Mouse (Mus musculus): ENCODE results near the gene Ahdc1.

Gene Ahdc1

DNA sequence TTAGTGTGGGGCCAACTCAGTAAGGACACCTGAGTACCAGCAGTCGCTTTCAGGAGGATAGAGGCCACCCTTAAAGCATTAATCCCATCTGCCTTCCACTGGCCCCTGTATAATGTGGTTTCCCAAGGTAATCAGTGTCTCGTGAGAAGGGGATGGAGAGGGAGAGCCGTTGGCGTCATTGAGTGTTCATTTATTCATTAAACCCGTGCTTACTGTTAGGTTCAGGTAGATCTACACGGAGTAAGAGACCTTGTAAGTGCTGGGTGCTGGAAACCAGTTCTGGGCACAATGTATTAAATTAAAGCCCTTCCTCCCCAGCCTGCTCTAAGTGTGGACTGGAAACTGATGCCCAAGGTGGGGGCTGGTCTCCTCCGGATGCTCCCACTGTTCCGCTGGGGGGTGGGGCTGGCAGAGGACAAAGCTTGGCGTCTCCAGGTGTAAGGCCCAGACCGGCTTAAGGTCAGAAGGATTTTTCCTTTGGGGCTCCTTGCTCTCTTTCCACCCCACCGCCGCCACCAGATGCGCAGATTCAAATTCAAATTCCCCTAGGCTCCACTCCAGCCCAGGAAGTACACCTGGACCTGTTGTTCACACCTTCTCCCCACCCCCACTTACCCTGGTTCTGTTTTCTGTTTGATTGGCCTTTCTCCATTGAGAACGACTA lies 29.3 kb downstream of the Ahdc1 start:
- DNase-seq: no peak

DNA sequence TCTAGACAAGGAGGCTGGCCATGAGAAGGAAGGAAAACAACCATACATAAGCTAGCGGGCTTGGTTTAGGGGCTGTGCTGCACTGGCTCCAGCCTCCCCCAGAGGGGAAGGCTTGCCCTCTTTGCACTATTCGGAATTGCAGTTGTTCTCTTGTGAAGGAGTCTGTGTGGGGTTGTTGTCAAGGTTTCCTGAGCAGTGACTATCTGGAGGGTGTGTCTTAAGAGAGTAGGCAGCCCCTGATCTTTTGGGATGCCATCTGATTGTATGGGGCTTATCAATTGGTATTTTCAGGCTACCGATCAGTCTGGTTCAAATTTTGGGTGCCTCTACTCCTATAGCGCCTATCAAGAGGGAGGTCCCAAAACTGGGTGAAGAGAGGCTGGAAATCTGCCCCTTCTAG lies 31.2 kb downstream of the Ahdc1 start:
- no peak for DNase-seq

DNA sequence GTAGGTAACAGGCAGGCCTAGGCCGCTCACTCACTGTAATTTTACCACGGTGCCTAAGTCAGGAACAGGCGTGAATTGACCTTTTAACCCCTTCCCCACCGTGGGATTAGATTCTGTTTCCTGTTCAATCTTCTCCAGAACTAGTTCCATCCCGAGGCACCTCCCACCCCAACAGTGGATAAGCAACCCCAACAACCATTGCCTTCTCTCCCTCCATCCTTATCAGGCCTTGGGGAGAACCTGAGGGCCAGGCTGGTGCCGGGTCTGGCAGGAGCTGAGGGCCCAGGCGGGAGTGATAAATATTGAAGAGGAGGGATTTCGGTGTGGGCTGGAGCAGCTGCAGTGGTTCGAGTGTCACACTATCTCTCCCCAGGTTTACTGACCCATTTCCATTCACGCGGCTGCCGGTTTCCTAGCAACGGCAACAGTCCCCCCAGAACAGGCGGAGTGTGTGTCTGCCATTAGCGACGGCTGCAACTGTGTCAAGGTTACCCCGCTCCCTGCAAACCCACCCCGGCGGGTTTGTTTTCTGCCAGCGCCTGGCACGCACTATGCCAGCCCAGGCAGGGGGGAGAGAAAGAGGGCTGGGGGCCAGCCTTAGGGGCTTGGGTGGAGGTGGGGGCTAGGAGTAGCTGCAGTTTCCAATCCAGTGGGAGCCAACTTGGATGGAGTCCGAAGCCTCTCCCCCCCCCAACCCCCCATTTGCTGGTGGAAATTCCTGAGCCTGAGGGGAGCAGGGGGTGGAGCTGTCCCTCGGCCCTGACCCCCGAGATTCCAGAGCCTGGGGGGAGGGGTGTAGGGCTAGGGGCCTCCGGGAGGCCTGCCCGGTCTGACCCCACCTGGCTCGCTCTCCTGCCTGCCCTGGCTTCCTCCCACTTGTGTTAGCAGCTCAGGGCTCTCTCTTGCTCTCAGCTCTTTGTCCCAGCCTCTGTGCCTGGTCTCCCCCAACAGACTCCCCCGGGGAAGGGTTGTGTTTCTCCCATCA lies 31.9 kb downstream of the Ahdc1 start:
- DNase-seq: no peak

DNA sequence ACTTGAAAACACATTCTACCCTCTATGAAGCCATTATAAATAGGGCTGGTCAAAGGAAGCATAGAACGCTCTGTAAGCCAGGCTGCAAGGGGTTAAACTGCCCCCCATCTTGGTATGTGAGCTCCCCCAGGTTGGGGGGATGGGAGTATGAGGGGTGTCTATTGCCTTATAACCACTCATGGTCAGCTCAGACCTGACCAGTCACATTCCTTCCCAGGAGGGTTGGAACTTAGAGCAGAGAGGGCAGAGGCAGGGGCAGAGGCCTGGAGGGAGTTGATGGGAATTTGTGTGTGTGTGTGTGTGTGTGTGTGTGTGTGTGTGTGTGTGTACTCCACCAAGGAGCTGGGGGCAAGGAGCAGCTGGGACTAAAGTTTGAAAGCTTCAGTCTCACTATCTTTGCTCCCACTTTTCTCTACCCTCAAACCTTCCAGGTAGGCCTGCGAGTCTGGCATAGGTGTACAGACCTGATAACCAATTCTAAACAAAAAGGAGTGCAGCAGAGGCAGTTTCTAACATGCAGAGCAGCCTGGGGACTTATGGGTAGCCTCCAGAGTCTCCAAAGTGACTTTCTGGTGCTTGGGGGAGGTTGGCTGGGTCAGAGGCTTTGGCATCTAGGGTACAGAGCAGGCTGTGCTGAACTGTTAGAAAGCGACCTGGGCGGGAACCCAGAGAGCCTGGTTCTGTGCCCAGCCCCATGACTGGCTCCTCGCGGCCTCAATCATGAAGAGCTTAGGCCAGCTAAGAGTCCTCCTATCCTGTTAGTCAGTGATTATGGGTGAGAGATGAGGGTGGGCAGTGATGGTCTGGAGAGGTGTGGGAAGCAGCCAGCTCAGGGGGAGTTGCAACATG lies 33.0 kb downstream of the Ahdc1 start:
- no peak for DNase-seq

DNA sequence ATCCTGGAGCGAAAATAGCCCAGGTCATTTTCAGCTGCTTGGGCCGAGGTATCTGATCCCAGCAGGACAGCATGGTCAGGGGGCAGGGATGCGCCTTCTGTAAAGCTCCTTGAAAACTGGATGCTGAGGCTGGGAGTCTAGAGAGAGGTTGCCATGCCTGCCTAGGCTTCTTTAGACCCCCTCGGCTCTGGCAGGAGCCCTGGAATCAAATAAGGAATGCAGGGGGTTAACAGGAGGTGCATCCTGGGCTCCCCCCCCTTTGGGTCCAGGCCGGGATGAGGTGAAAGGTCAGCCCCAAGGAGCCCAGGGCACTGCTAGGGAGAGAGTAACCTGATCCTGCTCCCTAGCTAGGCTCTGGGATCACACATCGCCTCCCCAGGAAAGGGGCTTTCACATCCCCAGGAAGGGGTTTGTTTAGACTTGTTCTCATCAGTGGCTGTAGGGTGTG lies 33.6 kb downstream of the Ahdc1 start:
- DNase-seq: no peak

DNA sequence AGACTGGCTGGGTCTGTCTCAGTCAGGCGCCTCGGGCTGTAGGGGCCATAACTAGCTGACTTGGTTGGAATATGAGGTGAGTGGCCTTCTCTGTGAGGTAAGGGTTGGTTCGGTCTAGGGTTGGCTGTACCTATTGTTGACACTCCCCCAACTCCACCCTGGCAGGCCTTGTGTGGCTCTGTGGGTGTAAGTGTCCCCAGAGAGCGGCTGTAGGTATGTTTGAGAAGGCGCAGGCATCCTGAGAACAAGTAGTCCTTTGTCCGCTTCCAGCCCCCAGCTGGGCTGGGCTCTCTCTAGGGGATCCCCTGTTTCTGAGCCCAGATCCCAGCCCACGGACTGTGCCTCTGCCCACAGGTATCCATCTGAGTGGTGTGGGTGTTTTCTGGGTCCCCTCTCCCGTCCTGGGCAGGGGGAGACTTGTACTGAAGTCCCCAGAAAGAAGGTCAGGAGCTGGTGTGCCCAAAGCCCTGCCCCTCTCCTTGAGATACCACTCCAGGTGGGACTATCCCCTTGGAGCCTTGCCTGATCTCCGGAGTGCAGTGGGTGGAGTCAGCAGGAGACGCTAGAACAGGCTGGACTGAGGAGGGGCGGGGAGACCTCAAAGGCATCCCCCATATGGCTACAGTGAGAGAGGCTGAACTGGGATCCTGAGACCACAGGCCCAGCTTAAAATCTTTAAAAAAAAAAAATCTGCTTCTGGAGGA lies 34.9 kb downstream of the Ahdc1 start:
- DNase-seq: no peak

DNA sequence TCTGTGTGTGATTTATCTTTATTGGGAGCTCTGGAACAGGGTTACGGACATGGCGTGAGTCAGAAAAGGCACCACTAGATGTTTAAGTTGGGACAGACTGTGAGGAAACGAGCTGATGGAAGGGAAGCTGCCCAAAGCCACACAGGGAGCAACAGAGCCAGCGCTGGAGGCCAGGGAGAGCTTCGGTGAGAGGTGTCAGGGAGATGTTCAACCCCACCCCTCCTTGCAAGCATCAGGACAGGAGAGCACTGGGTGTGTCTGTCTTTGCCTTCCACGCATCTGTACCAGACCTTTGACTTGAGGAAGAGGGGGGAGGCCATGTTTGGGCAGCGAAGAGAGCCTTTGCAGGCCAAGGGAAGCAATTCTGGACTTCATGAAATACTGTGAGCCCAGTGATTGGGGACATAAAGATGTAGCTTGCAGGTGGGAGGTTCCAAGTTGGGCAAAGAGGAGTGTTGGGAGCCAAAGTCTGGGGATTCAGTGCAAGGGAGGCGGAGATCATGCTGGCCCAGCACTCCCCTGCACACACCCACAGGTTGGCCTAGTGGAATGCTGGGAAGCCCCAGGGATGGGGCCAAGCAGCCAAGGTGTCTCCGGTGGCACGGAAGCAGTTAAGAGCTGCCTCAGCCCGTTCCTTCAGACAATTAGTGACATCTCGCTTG lies 35.8 kb downstream of the Ahdc1 start:
- no peak for DNase-seq

DNA sequence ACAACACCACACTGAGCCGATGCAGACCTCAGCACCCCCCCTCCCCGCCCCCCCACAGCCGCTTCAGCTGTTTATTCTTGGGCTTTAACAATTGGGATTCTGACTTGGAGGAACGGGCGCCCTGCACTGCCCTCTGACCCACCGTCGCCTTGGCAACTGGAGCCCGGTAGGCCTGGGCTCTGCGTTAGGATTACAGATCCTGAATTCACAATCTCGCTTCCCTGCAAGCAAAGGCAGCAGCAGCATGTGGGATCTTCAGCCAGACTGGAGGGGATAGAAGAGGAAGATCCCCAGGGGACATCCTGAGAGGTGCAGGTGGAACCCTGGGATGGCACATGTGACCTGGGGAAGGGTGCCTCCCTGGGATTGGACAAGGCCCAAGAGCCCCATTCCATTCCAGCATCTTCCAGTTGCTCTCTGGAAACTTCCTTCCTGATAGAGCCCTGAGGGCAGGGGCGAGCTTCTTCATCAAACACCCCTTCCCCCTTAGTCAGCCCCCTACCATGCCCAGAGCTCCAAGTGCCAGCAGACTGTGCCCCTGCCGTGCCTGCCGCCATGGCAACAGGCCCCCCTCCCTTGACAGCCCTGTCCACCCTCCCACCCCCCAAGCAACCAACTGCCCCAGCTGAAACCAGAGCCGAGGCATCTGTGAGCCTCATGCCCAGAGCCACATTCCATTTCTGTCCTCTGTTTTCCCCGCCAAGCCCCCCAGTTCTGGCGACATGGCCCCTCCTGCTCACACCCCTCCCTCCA lies 36.5 kb downstream of the Ahdc1 start:
- DNase-seq: no peak

DNA sequence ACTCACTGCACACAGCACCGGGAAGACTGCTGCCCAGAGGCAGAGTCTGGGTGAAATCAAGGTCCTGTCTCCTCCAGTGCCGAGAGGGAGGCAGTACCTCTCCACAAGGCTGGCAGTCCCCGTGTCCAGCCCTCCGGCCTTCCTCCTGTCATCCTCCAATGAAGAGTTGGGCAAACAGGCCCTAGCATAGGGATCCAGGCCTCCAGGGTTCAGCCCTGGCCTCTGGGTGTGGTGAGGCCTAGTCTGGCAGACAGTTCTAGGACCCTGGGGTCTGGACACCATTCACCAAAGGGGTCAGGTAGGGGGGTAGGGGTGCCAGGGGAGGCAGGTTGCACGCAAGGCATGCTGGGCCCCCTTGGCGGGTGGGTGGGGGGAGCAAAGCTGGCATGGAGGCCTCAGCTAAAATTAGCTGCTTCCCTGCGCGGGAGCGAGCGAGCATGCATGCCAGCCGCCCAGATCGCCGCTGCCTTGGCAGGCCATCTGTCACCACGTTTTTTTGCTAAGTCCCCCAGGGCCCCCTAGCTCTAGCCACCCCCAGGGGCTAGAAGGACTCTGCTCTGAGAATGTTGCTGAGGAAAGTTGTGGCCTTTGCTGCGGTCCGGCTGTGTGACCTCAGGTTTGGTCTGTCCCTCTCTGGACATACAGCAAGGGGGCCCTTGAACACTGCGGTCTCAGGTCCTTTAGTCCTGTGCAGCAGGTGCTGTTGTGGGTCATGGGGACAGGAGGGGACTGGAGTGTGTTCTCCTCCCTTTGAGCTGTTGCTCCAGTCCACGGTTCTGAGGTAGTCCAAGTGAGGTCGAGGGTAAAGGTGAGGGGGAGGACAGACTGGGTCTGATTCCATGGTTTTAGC lies 38.2 kb downstream of the Ahdc1 start:
- DNase-seq: no peak

DNA sequence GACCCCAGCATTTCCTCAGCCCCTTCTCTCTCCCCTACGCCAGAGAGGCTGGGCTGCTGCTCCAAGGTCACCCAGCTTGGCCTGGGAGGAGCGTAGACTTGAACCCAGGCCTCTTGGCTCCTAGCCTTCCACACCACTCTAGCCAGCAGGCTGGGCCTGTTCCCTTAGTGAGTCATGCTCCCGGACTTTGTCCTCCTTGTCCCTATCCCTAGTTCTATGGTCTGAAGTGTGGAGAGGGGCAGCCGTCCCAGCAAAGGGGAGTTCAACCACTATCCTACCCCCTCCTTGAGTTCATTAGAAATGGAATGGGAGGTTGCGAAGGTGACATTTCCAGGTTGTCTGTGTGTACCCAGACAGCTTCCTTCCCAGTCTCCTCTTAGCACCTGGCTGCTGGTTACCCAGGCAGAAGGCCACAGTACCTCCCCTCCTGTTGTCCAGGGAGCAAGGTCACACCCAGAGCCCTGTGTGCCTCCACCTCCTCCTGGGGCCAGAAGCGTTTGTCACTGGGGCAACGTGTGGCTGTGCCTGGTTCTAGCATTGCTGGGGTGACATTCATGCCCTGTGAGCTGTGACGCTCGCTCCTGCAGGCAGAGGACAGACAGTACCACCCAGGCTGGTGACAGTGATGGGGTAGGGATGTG lies 39.3 kb downstream of the Ahdc1 start:
- no peak for DNase-seq

DNA sequence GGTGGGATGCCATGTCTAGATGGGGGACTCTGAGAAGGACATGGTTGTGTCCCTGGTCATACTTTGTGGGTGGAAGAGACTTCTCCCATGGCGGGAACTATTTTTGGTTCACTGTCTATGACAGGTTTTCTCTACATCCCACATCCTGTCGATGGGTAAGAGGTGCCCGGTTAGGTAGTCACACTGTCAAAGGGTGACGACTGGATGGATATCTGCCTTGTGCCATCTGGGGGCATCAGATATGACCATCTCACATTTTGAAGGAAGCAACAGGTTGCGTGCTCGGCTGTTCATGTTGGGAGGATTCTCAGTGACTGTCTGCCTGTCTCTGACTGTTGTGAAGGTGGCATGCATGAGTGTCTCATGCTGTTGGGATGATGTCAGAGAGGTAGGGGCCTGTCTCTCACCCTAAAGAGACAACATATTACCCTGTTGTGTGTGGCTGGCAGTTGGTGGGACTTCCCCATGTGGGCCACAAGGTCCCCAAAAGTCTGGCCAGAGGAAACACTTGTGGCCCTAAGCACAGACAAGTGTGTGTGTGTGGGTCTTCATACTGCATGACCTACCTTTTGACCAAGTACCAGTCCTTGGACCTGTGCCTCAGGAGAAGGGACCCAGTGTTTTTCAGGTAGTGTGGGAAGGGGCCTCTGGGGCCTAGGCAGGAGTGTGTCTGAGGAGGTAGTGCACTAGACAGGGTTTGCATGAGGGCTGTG lies 39.9 kb downstream of the Ahdc1 start:
- DNase-seq: no peak

DNA sequence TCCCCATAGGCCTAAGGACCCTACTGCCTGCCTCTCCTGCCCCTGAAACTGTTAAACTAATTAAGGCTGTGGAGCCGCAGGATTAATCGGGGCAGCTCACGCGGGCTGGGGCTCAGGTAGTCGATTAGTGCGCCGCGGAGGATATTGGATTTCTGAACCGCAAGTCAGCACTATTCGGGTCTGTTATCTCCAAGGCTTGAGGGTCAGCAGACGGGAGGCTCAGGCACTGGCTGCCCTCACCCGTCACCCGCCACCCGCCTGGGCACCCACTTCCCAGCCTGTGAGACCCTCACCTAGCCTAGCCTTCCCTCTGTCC lies 40.4 kb downstream of the Ahdc1 start:
- DNase-seq: no peak

DNA sequence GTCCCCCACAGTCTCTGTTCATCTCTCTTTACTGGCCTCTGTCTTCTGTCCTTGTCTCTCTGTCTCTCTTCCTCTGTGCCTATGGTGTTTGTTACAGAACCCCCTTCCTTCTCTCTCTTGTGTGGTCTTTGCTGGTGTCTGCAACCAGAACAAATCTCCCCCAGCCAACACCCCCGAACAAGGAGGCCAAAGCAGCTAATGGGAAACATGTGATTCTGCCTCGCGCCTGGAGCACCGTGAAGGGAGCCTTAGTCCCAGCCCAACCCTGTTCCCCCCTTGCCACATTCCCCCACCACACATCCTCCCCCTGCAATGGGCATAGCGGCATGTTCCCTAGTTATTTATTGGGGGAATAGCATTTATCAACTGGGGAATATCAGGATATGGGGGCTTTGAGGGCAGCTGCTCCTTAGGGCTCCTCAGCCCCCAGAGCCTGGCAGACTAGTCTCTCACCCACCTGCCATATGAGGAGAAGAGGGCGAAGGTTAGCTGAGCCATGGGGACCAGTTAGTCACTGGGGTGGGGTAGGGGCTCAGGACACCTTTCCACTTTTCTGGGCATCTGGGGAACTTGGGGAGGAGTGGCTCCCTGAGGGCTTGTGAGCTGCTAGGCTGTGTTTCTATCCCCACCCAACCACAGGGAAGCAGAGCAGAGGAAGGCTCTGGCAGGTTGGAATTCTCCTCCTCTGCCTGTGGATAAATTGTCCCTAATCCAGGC lies 41.1 kb downstream of the Ahdc1 start:
- DNase-seq: no peak

DNA sequence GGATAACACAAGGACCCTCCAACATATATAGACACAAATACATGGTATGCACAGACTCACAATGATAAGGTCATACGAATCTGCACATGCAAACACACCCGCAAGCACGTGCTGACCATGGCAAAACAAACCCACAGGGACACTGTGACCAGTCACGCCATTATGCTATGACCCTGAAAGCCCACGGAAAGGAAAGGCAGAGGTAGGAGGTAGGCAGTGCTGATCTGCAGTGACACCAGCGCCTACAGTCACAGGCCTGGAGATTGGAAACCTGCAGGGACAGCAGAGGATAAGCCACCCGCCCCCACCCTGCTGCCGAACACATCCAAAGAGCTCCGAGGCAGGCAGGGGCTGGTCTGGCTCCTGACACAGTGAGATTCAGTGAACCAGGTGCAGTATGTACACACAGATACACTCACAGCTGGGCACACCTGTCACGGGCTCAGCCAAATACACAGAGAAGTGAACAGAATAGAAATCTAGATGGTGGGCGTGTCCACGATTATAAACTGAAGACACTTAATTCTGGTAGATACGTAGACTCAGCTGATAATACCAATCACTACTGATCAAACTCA lies 42.0 kb downstream of the Ahdc1 start:
- DNase-seq: no peak

DNA sequence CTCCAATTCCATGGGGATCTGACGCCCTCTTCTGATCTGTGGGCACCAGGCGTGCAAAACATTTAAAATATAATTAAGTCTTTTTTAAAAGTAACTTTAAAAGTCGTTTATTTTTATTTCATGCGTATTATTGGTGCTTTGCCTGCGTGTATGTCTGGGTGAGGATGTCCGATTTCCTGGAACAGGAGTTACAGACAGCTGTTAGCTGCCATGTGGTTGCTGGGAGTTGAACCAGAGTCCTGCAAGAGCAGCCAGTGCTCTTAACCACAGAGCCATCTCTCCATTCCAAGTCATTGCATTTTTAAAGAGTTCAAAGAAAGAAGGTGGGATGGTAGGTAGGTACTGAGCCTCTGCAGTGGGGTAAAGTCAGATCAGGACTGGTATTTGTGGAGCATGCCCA lies 43.5 kb downstream of the Ahdc1 start:
- DNase-seq: no peak

DNA sequence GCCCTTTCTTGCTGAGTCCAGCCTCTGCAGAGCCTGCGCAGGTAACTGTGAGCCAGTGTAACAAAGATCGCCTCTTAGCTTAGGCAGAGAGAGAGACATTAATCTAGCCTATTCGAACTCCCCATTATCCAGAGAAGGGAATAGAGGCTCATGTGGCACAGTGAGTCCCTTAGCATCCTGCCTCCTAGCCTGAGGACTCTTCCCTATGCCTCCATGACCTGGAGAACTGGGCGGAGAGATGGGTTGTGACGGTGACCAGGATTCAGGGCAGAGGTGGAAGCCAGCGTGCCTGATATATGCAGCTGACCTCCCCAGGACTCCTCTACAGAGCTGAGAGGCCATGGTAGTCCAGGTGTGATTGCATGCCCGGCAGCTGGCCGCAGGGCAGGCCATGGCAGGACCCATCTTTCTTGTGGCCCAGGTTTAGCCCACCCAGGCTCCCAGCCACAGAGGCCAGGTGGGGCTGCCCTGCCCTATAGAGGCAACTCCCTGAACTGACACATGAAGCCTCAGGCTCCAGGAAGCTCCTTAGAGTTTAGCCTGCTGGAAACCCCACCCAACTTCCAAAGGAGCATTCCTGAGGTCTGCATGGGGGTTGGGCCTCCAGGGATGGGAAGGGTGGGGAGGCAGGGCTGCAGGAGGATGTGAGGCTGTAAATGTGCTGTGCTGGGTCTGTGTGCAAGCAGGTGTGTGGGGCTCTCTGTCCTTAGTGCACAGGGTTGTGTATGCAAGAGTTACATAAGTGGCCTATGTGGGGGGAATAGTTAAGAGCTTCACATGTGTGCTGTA lies 44.3 kb downstream of the Ahdc1 start:
- DNase-seq: no peak

Measured in thymus, postnatal 25 days (tissue).